Mouse (Mus musculus) thymus, postnatal 25 days (tissue): Measurements from ENCODE around the gene Sirt3.
"Not testable (repeated sequence)": the region's sequence is repeated elsewhere in the genome, so short reads cannot be mapped to it uniquely, and the experiment has no call there.

Experiments used
- DNase-seq: peaks from one replicate; pipeline ENCODE4 v3.0.0; 2022

Sirt3 gene

DNA sequence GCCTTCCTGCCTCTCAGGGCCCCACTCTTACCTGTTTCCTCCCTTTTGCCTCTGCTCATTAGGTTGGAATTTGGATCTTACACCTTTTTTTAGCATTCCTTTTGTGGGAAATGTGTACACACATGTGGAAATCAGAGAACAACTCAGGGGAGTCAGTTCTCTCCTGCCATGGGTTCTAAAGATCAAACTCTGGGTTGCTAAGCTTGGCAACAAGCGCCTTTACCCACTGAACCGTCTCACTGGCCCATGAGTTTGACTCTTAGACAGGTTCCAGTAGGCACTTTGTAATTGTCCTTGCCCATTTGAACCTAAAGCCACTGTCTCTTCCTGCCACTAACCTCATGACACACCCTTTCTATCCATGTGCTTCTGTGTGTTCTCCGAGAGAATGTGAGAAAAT lies 12.5 kb upstream of the Sirt3 start:
- no peak for DNase-seq

DNA sequence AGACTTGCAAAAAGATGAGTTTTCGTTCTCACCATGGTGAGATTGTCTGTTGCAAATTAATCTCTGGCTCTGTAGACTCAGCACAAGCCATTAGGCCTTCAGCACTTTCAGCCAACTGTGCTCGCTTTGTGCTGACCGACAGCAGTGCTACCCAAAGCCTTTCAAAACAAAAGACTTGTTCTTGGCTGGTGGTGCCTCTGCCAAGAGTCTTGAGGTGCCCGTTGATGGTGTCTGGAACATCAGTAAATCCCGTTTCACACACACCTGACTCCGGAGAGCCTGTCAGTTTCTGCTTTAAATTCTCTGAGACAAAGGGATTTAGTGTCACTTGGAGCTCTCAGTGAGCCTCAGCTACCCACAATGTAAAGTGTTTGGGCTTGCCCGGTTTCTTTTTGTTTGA lies 11.9 kb upstream of the Sirt3 start:
- no peak for DNase-seq

DNA sequence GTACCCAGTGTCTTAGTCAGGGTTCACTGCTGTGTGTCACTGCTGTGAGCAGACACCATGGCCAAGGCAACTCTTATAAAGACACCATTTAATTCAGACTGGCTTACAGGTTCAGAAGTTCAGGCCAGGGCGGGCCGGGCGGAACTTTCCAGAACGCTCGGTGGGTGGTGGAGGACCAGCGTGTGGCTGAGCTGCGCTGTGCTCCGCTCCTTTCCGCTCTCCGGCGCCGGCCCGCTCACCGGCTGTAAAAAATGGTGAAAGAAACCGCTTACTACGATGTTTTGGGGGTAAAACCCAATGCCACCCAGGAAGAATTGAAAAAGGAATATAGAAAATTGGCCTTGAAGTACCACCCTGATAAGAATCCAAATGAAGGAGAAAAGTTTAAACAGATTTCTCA lies 8.5 kb upstream of the Sirt3 start:
- not testable (repeated sequence) for DNase-seq

DNA sequence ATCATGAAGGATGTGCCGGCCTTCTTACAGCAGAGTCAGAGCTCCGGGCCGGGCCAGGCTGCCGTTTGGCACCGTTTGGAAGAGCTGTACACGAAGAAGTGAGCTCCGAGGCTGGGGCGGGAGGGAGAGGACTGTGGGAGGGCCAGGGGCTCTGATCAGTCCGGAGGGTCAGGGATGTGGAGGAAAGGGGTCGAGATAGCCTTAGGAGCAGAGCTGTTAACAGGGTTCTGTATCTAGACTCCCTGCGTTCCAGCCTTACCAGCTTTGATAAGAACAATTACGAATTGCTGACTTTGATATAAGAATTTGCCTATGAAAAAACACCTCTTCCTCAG lies 327 bp upstream of the Sirt3 start:
- DNase-seq, result no peak

DNA sequence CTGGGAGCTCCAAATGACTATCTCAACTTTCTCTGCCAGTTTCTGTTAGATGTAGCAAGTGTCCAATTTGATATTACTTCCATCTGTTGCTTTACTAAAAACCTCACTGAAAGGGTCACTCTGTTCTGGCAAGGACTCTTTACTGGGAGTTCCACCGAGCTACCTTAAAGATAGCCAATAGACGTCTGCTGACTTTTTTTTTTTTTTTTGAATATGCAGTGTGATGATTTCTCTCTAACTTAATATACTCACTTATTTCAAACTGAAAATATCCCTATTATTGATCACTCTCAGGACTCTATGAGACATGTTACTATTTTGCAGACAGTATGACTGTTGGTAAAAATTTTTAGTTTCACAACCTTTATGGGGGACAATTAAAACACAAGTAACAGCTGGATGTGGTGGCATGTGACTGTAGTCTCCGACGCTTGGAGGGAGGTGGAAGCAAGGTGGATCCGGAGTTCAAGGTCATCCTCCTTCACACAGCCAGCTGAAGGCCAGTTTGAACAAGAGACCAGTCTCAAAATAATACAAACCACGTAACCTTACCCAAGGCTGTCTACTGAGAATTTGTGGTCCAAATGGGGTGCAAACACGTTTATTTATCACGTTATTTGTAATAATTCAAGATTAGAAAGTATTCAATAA lies 1.1 kb downstream of the Sirt3 start:
- no peak for DNase-seq

DNA sequence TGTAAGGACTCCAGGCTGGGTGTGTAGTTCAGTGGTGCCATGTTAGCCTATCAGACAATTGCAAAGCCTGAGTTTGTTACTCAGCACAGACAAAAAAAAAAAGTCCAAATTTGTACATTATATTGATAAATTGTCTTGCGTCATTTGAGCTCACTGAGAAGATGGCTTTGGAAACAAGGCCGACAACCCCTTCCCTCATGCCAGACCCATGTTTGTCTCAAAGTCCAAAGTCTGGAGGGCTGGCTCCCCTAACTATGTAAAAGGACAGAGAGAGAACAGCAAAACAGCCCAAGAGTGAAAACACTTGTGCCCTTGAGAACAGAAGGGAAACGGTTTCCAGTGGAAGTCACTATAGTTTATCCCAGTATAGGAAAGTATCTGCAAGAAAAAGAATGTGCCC lies 1.7 kb downstream of the Sirt3 start:
- no peak for DNase-seq

DNA sequence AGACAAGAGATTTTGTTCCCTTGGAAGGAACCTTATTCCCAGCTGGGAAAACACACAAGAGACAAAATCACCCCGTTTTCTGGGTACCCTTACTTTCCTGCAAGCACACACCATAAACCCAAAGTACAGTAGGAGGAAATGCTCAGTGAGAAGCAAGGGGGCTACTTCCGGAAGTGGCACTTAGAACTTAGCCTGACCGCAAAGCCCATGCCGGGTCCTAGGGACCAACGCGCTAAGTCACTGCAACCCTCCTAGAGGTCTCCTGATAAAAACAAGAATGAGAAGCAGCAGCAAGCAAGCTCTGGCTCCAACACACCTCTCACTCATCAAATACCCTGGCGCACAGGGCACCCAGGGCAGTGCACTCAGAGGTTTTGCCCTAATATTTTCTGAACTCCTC lies 2.8 kb downstream of the Sirt3 start:
- DNase-seq, result peak; percentile 16

DNA sequence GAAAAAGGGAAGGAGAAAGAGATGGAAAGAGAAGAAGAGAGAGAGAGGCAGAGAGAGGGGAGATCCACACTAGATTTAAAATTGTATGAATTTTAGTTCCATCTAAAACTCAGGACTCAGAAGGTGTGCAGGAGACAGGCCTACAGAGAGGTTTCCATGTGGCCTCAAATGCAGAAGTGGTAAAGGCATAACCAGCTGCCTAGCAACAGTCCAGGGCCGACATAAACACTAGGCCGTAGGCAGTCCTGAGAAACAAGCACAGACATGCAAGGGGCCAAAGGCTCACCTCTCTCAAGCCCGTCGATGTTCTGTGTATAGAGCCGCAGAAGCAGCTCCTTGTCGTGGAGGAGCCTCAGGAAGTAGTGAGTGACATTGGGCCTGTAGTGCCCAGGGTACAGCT lies 4.7 kb downstream of the Sirt3 start:
- no peak for DNase-seq

DNA sequence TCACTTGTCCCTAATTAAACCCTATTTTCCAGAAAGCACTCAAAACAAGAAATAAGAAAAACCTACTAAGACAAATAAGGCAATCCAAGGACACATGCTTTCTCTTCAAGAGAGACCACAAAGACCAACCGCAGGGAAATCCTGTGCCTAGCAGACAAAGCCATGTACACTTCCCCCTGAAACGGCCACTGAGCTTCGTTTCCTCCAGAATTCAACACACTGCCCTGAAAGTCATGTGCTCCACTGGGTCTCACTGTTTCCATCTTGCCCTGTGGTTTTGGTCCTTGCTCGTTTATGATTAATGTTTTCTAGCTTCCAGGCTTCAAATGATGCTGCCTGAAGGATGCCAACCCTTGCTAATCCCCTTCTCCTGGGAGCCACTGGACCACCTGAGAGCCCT lies 7.9 kb downstream of the Sirt3 start:
- no peak for DNase-seq

DNA sequence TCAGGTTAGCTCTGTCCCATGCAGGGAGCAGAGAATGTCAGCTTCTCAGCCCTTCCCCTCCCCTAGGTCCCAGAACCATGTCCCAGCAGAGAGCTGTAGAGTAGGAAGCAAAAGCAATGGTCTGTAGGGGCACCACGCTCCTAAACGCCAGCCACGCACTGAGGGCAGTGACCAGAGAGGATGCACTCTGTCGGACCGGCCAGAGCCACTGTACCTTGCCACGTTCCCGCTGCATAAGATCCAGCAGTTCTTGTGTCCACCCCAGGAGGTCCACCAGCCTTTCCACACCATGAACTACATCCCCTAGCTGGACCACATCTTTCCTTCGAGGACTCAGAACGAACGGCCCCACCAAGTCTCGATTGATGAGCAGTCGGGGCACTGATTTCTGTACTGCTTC lies 17.3 kb downstream of the Sirt3 start:
- DNase-seq, result no peak

DNA sequence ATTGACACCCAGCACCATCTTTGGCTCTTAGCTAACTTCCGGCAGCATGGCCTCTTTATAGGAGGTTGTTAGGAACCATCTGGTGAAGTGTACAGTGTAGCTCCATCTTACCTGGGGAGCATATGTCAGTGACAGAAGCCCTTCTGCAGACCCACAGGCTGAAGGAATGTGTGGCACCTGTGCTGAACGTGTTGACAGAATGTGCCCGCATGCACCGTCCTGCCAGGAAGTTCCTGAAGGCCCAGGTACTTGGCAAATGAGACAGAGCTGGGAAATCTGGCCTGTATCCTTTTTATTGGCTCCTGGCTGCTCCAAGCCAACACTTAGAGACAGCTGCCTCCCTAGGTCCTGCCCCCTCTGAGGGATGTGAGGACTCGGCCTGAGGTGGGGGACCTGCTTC lies 21.4 kb downstream of the Sirt3 start:
- no peak for DNase-seq

DNA sequence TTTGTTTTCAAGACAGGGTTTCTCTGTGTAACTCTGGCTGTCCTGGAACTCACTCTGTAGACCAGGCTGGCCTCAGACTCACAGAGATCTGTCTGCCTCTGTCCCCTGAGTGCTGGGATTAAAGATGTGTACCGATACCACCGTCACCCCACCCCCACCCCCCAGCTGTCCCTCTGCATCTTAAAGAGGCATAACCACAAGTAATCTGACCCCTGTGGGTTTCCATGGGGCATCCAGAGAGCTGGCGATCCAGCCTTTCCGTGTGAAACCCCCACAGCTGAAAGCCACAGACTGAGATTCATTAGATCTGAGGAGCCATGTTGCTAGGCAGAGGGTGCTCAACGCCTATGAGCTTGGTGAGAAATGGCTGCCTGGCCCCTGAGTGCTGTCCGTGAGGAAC lies 22.1 kb downstream of the Sirt3 start:
- DNase-seq, result no peak

DNA sequence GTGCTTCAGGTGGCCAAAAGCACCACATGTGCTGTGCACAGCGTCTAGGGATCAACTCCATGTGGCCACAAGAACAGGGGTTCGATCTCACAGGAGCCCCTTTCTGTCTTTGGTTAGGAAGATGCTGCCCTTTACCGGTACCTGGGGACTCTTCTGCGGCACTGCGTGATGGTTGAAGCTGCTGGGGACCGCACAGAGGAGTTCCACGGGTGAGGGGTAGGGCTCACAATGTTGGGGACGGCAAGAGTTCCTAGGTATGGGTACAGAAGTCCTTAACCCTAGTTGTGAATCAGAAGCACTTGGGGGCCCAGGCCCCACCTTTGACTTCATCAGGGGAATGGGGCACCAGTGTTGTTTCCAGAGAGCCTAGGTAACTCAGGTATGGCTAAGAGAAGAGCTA lies 23.4 kb downstream of the Sirt3 start:
- DNase-seq, result no peak

DNA sequence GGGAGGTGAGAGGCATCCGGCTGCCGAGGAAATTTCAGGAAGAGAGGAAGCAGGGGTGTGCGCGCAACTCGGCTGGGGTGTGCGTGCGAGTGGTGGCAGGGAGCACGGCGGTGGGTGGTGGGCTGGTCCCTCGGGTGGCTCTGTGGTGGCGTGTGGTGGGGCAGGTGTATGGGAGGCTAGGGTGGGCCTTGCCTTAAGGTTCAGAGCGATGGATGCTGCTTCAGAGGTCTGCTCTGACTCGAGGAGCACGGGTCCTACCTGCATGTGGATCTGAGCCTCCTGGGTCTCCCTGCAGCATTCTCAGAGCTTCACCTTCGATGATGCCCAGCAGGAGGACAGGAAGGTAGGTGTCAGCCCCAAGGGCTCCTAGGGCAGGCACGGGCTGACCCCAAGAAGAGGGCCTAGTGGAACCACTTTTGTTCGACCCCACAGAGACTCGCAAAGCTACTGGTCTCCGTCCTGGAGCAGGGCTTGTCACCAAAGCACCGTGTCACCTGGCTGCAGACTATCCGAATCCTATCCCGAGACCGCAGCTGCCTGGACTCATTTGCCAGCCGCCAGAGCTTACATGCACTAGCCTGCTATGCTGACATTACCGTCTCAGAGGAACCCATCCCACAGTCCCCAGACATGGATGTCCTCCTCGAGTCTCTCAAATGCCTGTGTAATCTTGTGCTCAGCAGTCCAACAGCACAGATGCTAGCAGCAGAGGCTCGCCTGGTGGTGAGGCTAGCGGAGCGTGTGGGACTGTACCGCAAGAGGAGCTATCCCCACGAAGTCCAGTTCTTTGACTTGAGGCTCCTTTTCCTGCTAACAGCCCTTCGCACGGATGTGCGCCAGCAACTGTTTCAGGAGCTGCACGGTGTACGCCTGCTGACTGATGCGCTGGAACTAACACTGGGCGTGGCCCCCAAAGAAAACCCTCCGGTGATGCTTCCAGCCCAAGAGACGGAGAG lies 24.3 kb downstream of the Sirt3 start, which contains the start of gene Bet1l:
Bet1l (minus strand) TSS at position 28 of the 956 bp plus-strand sequence.
- DNase-seq, result no peak

DNA sequence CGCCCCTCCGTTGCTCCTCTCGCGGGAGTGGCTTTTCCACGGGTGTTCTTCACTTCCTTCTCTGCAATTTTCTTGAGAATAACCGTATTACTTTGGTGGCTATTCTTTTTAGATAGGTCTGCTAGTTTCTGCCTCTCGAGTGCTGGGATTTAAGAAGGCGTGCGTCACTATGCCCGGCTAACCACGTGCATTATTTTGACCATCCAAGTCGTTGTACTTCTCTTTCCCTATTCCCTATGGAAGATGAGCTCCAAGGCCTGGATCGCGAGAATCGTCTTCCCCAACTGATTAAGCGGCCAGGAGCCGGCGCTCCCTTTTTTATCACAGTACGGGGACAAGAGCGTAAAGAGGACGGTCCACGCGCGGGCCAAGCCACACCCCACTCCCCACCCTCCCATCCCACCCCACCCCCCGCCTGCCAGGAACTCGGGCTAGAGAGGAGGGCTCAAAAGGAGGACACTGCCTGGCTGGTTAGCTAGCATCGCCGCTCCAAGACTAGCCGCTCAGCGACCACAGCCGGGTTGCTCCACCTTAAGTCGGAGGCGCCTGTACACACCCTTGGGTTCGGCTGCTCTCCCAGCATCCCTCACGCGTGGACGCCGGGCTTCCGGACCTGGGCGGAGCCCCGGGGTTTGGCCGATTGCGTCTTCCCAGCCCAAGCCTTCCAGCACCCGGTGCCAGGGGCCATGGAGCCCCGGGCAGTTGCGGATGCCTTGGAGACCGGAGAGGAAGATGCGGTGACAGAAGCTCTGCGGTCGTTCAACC lies 25.1 kb downstream of the Sirt3 start, which contains the start of gene Ric8a:
Ric8a (plus strand) TSS at position 173 of the 765 bp plus-strand sequence.
- peak; percentile 87 for DNase-seq

DNA sequence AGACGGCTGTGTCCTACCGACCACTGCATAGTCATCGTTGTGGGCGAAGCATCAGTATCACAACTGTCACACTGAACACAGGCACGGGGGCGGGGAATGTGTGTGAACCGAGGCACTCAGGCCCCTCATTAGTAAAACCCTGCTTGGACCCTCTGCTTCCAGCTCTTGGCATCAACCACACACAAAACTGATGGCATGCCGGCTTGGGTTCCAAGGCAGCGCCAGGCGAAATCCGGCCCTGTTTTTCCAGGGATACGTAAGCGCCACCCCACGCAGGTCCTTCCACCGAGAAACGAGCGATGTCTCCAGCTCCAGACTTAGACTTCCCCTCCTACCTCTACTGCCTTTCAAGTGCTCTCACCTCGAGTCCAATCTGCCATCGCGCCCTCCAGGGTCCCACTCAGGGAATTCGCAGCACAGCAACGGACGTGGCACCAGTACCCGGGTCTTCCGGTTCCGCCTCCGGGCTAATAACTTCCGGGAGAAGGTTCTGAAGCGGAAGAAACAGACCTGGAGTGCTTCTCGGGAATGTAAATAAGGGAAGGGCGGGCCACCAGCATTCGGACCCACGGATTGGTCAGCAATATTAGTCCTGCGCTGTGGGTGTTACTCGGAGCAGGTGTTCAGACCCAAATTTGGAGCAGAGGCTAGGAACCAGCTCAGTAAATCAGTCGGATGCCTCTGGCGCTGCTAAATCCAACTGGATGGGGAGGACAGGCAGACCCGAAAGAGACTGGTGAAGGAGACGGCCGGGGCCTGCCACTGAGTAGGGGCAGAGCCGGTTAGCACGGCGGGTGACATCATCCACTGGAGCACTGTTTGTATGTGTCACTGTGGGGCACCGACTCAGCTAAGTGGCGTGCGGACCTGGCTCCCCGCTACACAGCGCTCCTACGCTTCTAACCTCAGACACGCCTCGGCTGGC lies 26.0 kb downstream of the Sirt3 start, which contains the start of gene Gm45785:
Gm45785 (minus strand) TSS at position 472 of the 925 bp plus-strand sequence.
- peak; percentile 57 for DNase-seq

DNA sequence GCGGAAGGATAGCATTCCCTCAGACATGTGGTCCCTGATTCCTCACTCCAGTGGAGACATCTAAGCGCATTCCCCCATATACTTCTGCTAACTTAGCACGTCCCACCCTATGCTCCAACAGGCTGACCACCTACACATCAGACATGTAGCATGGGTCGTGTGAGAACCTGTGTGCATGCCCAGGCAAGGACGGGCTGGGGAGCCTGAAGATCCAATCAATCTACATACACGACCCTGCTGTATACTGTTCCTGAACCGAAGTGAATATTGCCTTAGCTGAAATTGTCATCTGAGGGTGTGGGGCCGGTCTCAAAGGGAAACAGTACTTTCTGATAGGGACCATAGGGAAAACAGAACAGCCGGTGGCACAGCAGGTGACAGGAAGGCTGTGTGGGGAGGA lies 26.9 kb downstream of the Sirt3 start:
- DNase-seq, result no peak

DNA sequence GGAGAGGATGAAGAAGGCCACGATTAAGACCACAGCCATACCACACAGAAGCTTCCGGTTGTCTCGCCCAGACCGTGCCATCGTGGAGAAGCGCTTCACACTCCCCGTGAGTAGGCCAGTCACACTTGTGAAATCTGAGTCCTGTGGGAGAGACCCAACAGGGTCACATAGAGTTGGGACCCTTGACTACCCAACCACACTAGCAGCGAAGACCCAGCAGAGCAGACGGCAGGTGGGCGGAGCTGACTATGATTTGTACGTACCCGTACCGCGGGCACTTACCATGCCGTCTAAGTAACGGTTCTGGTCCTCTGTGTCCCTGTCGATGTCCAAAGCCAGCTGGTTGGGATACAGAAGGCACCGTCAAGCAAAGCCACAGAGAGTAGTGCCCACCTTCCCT lies 27.6 kb downstream of the Sirt3 start:
- no peak for DNase-seq

DNA sequence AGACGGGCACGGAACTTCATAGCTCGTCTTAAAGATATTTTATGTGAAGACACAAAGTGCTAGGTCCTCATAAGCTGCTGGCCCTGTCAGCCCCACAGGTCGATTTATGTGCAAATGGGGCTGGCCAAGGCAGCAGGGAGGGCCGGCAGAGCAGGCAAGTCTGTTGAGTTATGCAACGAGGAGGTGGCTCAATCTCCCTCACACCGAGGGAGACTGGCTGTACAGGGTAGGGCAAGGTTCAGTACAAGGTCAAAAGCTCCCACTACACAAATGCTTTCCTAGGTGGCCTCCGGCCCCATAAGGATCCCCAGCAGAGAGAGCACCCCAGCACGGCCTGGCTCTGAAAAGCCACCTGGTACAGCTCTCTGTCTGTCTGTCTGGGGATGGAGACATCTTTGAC lies 28.7 kb downstream of the Sirt3 start:
- no peak for DNase-seq

DNA sequence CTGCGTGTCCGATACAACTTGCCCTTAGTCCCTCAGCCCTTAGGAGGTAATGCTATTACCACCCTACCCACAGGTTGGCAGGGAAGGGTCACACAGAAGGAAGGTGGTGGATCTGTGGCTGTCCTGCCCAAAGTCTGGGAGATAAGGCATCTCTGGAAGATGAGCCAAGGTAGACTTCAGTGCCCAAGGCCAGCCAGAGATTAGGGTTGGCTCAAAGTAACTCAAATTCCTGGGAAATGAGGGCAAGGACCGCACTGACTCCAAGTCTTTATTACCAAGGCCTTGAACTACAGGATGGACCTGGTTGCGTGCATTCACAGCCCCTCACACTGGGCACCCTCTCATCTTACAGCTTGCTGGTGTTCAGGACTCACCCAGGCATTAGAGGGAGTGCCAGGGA lies 30.2 kb downstream of the Sirt3 start:
- DNase-seq, result no peak

DNA sequence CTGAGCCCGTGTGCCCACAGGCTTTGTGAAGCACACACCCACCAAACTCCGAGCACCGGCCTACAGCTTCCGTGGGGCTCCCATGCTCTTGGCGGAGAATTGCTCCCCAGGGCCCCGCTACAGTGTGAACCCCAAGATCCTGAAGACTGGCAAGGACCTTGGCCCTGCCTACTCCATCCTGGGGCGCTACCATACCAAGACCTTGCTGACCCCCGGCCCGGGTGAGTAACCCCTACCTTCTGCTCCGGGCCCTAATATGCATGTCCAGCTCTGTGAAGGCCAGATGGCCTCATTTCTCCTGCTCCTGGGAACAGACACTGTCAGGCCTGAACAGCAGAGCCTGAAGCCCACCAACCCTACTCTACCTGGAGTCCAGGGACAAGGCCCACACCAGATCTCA lies 33.5 kb downstream of the Sirt3 start:
- DNase-seq, result no peak
